Mouse (Mus musculus): Measurements from ENCODE around the gene Capzb.

Capzb gene

DNA sequence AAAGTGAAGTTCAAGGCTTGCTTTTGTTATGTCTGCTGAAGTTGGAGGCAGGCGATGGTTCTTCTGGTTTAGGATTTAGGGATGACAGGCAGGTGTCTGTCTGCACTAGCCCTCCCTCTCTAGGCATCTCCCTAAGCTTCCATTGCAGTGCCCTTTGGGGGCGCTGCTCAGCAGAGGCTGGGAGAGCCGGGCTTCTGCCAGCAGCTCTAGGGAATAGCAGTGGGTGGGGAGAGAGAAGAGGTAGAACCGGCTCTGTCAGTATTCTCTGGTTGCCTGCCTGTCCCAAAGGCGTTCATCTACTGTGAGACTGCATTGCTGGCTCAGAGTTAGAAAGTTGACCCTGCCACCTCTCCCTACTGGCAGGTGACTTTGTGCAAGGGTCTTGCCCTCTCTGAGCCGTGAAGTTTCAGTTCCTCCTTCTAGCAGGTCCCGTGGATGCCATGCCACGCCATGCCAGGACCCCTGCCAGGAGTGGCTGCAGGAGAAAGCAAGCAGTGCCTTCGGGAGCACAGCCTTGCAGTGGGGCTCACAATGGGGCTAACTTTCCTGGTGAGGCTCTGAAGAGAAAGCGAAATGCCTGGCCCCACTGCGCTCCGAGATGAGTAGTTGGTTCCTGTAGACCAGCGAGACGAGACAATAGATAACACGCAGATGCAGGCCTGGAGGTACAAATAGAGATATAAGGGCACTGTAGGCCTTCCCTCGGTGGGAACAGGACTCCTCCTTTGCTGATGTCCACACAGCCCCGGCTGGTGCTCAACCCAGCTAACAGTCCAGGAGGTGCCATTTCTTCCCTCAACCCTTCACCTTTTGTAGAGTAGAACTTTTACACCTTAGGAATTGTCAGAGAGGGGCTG lies 19.5 kb downstream of the Capzb start:
- DNase-seq, result no peak

- DNase-seq, result no peak
Observed at GRCm38 (mm10) chr4:139213086-139213485, 20.4 kb downstream of the Capzb start.

DNA sequence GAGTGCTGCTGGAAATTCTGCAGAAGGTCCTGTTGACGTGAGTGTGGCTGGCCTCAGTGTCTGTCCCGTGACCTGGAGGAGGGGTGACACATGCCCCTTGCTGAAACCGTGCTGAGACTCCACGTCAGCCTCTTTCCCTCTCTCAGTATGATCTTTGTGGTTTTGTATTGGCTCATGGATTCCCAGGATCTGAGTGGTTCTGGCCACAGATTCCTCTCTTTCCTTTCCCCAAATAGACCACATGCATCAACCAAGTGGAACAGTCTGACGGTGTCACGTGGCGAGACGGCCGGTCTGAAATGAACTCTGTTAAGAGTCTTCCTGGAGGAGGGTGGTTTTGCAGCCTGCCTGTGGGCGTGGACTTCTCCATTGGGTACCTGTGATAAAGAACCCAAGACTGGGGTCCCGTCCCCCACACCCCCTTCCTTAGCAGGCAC lies 21.3 kb downstream of the Capzb start:
- DNase-seq, result peak; percentile 99

DNA sequence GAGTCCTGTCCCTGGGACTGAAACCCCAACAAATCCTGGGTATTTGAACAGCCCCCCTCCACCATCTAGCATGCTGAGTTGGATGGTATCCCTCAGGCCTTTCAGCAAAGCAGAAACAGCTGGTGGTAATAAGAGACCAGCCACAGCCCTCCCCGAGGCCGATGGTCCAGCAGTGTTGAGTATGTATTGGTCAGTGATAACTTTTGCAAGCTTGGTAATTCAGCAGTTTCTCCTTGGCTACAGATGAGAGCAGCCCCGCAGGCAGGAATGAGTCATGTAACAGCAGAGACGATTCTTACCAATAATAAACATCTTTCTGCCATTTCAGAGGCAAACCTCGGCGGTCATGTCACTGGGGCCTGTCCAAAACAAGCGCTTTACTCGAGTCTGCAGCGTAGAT lies 23.9 kb downstream of the Capzb start:
- peak; percentile 95 for DNase-seq

DNA sequence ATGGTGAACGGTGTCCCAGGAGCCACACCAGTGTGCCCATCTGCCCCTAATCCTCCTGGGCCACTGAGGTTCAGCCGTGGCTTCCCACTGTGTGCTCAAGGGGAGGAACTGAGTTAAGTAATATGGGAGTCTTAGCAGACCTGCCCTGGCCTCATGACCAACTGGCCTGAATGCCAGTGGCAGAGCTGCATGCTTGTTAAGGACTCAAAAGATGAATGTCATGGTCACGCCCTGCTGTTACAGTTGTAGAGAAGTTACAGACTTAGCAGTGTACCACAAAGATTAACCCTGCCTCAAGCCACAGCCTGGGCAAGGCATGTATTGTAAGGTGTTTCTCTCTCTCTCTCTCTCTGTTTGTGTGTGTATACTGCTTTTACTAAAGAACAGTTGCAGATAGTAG lies 25.8 kb downstream of the Capzb start:
- DNase-seq, result no peak

- DNase-seq, result no peak
Observed at GRCm38 (mm10) chr4:139219656-139220055, 27.0 kb downstream of the Capzb start.

GRCm38 (mm10) chr4:139220978-139221377 lies 28.3 kb downstream of the Capzb start:
- no peak for DNase-seq

GRCm38 (mm10) chr4:139221837-139222236 lies 29.1 kb downstream of the Capzb start:
- peak; percentile 96 for DNase-seq

GRCm38 (mm10) chr4:139225115-139225514 lies 32.4 kb downstream of the Capzb start:
- DNase-seq, result no peak

DNA sequence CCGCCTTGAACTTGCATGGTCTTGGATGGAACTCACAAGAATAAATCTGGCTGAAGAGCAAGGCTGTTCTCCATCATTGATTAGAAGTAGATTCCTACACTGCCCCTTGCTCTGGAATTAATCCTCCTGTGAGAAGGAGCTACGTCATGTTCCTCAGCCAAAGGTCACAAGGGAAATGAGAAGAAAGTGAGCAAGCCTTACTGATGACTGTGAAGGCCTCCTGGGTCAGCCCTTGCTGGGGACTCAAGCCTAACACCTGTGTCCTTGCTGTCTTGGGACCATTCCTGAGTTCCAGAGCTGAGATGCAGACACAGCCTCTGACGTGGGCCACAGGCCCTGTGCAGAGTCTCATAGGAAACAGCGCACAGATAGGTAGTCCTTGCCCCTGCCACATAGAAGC lies 33.2 kb downstream of the Capzb start:
- no peak for DNase-seq

DNA sequence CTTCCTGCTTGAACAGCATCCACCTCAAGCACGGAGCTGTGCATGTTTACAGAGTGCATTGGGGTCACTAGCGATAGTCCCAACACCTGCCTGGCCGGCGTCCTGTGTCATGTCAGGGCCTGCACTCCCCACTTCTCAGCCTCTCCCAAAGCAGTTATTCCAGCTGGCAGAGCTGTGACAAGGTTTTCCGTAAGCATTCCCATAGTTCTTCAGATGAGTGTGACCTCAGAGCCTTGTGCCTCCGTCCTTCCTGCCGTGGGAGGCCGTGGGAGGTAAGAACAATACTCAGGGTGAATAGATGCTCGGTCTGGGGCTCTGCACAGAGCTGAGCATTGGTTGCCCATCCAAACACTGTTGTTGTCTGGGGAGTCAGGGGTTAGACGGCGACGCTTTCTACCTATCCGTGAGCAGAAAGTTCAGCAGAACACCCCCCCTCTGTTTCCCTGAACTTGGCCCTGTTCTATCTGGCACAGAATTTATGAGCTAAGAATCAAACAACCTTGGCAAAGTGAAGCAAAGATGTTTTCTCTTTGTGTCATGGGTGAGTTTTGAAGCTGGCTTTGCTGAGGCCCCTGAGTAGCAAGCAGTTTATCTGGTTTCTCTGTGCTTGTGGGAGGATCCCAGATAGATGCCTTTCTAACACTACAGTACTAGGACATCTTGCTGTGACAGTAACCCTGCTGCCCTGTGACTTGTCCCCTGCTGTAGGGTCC lies 34.0 kb downstream of the Capzb start:
- peak; percentile 95 for DNase-seq

GRCm38 (mm10) chr4:139227923-139228322 lies 35.2 kb downstream of the Capzb start:
- no peak for DNase-seq

- DNase-seq, result no peak
Observed at GRCm38 (mm10) chr4:139229271-139229670, 36.6 kb downstream of the Capzb start.

- peak; percentile 96 for DNase-seq
Observed at GRCm38 (mm10) chr4:139230376-139231120, 37.8 kb downstream of the Capzb start.

DNA sequence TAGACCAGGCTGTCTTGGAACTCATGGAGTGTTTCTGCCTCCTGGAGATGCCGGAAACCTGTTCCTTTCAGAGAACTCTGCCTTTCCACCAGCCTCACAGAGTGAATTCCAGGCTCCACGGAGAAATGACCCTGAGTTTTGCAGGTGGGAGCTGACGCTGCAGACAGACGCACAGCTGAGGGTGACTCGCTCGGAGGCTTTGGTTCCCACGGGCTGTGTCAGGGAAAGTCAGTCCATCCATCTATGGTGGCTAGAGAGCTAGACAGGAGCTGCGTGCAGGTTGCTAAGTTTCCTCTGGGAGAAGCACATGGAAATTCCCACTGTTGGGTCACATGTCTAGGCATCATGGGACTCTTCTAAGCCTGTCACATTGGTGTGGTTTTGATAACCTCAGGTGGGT lies 38.5 kb downstream of the Capzb start:
- DNase-seq, result no peak

DNA sequence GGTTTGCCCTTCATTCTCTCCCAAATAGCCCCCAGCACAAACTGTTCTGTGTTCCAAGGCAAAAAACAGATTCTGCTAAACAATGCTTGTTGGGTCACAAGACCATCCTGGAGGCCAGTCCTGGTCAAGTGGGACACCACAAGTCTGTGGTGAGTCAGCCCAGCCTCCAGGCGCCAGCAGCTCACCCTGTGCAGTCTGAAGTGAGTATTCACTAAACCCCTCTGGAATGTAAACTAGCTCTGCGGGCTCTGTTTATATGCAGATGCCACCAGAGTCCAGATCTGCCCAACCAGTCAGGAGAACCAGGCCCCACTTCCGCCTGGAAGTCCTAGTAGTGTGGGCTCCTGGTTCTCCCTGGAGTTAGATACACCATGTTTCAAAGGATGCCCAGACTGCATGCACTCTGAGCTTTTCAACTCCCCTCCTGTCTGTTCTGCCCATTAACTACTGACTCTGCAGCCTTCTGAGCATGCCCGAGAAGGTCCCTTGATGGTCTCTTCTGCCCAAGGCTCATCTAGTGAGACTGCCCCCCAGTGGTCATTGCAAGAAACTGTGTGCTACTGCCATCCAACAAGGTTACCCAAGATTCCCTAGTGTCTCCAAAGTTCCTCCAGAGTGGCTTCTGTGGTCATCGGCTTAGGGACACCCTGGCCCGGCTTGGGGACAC lies 39.9 kb downstream of the Capzb start:
- DNase-seq, result peak; percentile 96

DNA sequence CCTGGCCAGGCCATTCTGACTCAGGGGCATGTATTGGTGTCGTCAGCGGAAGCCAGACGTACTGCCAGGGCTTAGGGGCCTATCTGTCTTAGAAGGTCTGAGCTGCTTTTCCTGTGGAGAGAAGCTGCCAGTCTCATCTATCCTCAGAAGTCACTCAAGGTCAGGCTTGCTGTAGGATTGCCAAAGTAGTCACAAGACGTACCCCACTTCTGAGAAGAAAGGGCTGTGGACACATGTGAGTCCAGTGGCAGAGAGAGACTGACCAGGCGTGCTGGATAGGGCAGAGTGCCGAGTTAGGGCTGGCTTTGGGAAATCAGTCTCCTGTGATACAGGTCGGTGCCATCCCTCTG lies 40.4 kb downstream of the Capzb start:
- no peak for DNase-seq

DNA sequence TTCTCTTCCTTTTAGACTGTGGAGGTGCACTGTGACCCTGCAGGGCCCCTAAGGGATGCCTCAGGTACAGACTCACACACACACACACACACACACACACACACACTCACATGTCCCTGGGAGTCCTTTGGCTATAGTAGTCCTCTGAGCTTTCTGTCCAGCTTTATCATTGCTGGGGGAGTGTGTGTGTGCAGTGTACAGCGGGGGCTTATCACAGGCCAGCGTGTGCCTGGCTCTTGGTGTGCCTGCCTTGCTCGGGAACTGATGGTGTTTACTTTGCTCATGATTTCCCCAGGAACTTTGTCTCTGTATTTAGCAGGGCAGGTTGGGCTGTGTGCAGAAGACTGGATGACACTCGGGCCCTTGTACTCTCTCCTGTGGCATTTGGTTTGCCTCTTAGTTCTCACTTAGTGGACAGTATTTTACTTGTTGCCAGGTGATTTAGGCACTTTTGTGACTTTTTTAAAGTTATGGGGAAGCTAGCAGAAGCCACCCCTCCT lies 41.1 kb downstream of the Capzb start:
- no peak for DNase-seq

DNA sequence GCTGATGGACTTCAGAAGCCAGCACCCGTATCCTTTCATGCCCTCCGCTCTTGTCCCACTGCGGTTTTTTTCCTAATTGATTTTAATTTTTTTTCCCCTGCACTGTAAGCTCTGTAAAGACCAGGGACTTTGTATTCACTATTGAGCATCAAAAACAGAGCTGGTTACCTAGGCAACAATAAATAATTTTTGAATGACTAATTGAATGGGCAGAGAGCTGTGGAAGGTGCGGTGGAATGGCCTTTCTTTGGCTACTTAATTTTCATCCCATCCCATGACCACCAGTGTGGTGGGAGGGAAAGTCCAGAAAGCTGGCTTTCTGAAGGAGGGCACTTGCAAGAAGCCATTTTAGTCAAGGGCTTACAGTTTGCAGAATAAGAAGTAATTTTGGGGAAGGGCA lies 41.6 kb downstream of the Capzb start:
- no peak for DNase-seq

- DNase-seq, result no peak
Observed at GRCm38 (mm10) chr4:139235556-139235955, 42.9 kb downstream of the Capzb start.

DNA sequence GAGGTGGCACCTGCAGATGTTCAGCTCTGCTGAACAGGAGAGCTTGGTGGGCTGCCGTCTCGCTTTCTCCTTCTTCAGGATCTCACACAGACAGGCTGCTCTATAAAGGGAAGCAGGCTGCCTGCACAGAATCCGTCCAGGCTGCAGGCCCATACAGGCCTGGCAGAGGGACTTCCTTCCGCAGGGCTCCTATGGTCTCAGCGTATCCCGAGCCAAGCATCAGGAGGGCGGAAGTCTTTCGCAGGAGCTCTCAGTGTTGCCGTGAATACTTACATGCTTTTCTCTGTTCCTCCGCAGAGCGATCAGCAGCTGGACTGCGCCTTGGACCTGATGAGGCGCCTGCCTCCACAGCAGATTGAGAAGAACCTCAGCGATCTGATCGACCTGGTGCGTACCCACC lies 45.9 kb downstream of the Capzb start:
- DNase-seq, result peak; percentile 95

GRCm38 (mm10) chr4:139240334-139240733 lies 47.6 kb downstream of the Capzb start:
- DNase-seq, result no peak
